Mouse (Mus musculus) forebrain, embryonic 16.5 days (tissue): Measurements from ENCODE around the gene Mettl24. TPM values are rescaled to one million over a fixed set of nuclear protein-coding genes. Genes with fewer than 3 reads are reported as not detected.

Experiments
- ATAC-seq: fragments of 200-750 bp; cut with Nextera tagmentation; 2 replicates; pipeline ENCODE4 v1.8.0; 2017; ENCODE audit warnings: mild to moderate bottlenecking, moderate library complexity
- H3K27ac ChIP-seq: fragments of 300-500 bp; sonication (generic); 2 replicates; pipeline ENCODE4 v1.5.1; 2014; ENCODE audit warnings: low read length, control low read depth
- H3K27me3 ChIP-seq: fragments of 300-500 bp; sonication (generic); replicated peaks from 2 replicates; pipeline ENCODE4 v1.6.1; 2014; ENCODE audit warnings: low read length; ENCODE audit not compliant: control insufficient read depth, insufficient read depth
- H3K36me3 ChIP-seq: fragments of 300-500 bp; sonication (generic); 2 replicates; pipeline ENCODE4 v1.6.1; 2014; ENCODE audit not compliant: control insufficient read depth, insufficient read depth
- H3K4me1 ChIP-seq: fragments of 300-500 bp; sonication (generic); replicated peaks from 2 replicates; pipeline ENCODE4 v1.6.1; 2014; ENCODE audit warnings: low read length; ENCODE audit not compliant: control insufficient read depth, insufficient read depth
- H3K4me2 ChIP-seq: fragments of 300-500 bp; sonication (generic); 2 replicates; pipeline ENCODE4 v1.6.1; 2014; ENCODE audit warnings: mild to moderate bottlenecking, low read length, control low read depth
- H3K4me3 ChIP-seq: fragments of 300-500 bp; sonication (generic); replicated peaks from 2 replicates; pipeline ENCODE4 v1.5.1; 2014; ENCODE audit warnings: mild to moderate bottlenecking, low read length, control low read depth
- H3K9ac ChIP-seq: fragments of 300-500 bp; sonication (generic); replicated peaks from 2 replicates; pipeline ENCODE4 v1.6.1; 2014; ENCODE audit warnings: low read depth, low read length, control low read depth
- H3K9me3 ChIP-seq: fragments of 300-500 bp; sonication (generic); 2 replicates; pipeline ENCODE4 v1.6.1; 2016; ENCODE audit warnings: low read length; ENCODE audit not compliant: control insufficient read depth
- WGBS: fragments of 180-500 bp; shearing (Covaris S2); extraction: QIAGEN DNeasy Blood & Tissue Kit; methylation state at CpG from one replicate; pipeline ENCODE4 v1.1.7; 2014; 5-methylcytosine and 5-hydroxymethylcytosine counted together
- polyA plus RNA-seq: library from polyadenylated mRNA; unstranded; fragments of >200 nt; fragmentation: Nextera tagmentation; extraction: Ambion mirVana; gene quantifications from 2 replicates; pipeline ENCODE4 v1.2.1, GENCODE M21; 2015

The Mettl24 gene
- polyA plus RNA-seq, 1 experiment from 2014 or later: 0.27 TPM

DNA sequence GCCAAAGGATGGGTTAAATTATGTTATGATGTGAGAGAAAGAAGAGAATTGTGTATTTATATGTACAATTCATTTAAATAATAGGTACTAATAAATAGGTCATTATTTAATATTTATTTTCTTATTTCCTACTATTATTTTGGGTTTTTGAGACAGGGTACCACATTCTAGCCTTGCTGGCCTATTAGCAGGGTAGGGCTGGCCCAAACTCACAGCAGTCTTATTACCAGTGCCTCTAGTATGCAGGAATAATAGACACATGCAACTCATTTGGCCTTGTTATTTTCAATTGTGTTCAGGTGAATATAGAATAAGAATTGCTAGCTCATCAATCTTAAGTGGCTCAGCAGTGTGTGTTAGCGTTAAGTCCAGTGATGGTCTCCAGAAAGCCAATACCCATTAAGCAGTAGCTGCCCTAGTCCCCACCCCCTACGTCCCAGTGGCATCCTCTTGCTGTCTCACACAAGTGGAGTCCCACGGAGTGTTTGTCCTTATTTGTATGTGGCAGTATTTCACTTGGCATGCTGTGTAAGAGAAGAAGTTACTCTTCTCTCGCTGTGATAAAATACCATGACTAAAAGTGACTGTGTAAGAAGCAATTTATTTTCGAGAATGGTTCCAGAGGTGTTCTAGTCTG lies 80.1 kb downstream of the Mettl24 start:
- Histone ChIP-seq H3K4me3 (no peak overlapping the region), H3K4me1 (peaks cover 17% of the 10 kb centered on the region), H3K27me3 (no peaks in the 10 kb centered on the region), H3K36me3 (no peaks in the 10 kb centered on the region), H3K4me2 (no peak overlapping the region), H3K9me3 (no peaks in the 10 kb centered on the region), H3K9ac (no peak overlapping the region), H3K27ac (peak overlapping the region; percentile 70)
- WGBS: 69% methylated on average over 5 of the region's 5 CpGs
- 0 out of 2 replicates have a peak, but pooled peaks have one; percentile 34 for ATAC-seq

DNA sequence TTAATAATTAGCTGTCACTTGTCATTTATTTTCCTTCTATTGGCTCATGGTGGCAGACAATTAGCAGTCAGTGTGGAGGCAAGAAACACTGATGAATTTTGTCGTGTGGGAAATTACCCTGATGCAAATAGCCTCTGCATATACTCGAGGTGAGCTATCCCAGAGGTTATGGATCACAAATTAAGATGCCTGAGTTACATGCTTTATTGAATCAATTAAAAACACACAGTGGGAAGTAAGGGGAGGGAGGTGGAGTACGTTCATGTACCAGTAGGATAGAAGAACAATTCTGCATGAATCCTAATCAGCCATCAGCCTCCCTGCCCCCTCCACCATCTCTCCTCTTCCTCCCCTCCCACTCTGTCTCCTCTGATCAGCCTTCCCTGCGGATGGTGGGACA lies 89.2 kb downstream of the Mettl24 start:
- H3K27me3 ChIP-seq: no peaks in the 10 kb centered on the region
- H3K4me2 ChIP-seq: no peak overlapping the region
- peak; percentile 31; the same call in 1 of the 2 replicates for ATAC-seq
- no peak overlapping the region for H3K9ac ChIP-seq
- H3K9me3 ChIP-seq: no peaks in the 10 kb centered on the region
- H3K27ac ChIP-seq: no peak overlapping the region
- 20% methylated on average over 4 of the region's 4 CpGs for WGBS
- no peaks in the 10 kb centered on the region for H3K4me1 ChIP-seq
- no peaks in the 10 kb centered on the region for H3K36me3 ChIP-seq
- H3K4me3 ChIP-seq: no peak overlapping the region

- Histone ChIP-seq H3K36me3 (no peaks in the 10 kb centered on the region), H3K9me3 (no peaks in the 10 kb centered on the region), H3K27me3 (no peaks in the 10 kb centered on the region), H3K4me2 (no peak overlapping the region), H3K4me3 (no peak overlapping the region), H3K4me1 (no peaks in the 10 kb centered on the region), H3K27ac (no peak overlapping the region), H3K9ac (no peak overlapping the region)
- 46% methylated on average over 11 of the region's 11 CpGs for WGBS
- ATAC-seq: peak; percentile 58; the same call in 1 of the 2 replicates
Measured at GRCm38 (mm10) chr10:40775151-40775550, 92.1 kb downstream of the Mettl24 start.

- no peak overlapping the region for H3K4me3 ChIP-seq
- no peak overlapping the region for H3K4me2 ChIP-seq
- no peaks in the 10 kb centered on the region for H3K36me3 ChIP-seq
- WGBS: 84% methylated on average over 4 of the region's 4 CpGs
- H3K9me3 ChIP-seq: no peaks in the 10 kb centered on the region
- H3K4me1 ChIP-seq: no peaks in the 10 kb centered on the region
- H3K27me3 ChIP-seq: no peaks in the 10 kb centered on the region
- H3K27ac ChIP-seq: peak overlapping the region; percentile 44; the same call in 1 of the 2 replicates
- H3K9ac ChIP-seq: no peak overlapping the region
- no peak for ATAC-seq
Measured at GRCm38 (mm10) chr10:40775655-40776054, 92.6 kb downstream of the Mettl24 start.

- WGBS: 80% methylated on average over 2 of the region's 2 CpGs
- no peak for ATAC-seq
Measured at GRCm38 (mm10) chr10:40777171-40777570, 94.1 kb downstream of the Mettl24 start.

GRCm38 (mm10) chr10:40778472-40778871 lies 95.4 kb downstream of the Mettl24 start:
- no peaks in the 10 kb centered on the region for H3K36me3 ChIP-seq
- WGBS: 59% methylated on average over 4 of the region's 4 CpGs
- H3K4me1 ChIP-seq: no peaks in the 10 kb centered on the region
- no peak for ATAC-seq
- no peak overlapping the region for H3K9ac ChIP-seq
- no peak overlapping the region for H3K27ac ChIP-seq
- no peak overlapping the region for H3K4me2 ChIP-seq
- no peak overlapping the region for H3K4me3 ChIP-seq
- H3K27me3 ChIP-seq: no peaks in the 10 kb centered on the region
- H3K9me3 ChIP-seq: no peaks in the 10 kb centered on the region

More at GRCm38 (mm10) chr10:40777171-40777570, 94.1 kb downstream of the Mettl24 start:
- no peak overlapping the region for H3K4me2 ChIP-seq
- H3K27ac ChIP-seq: no peak overlapping the region
- no peak overlapping the region for H3K4me3 ChIP-seq
- no peaks in the 10 kb centered on the region for H3K27me3 ChIP-seq
- no peaks in the 10 kb centered on the region for H3K9me3 ChIP-seq
- no peaks in the 10 kb centered on the region for H3K36me3 ChIP-seq
- no peak overlapping the region for H3K9ac ChIP-seq
- no peaks in the 10 kb centered on the region for H3K4me1 ChIP-seq

DNA sequence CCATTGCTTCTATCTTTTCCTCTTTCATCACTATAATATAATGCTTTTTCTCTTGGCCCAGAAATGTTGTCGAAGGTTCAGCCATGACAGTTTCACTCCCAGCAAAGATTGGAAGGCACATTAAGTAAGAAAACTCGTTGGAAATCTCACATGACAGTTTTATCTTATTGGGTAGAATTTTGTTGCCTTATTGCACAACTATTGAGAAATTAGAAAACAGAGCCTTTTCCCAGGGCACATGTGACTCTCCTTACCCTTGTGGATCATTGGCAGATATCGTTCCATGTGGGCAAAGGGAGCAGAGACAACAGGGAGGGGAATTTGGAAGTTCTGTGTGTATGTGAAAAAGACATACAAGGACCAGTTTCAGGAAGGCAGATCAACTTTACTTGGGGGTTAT lies 107.3 kb downstream of the Mettl24 start:
- Histone ChIP-seq H3K27me3 (no peaks in the 10 kb centered on the region), H3K4me2 (no peak overlapping the region), H3K4me1 (no peaks in the 10 kb centered on the region), H3K36me3 (no peaks in the 10 kb centered on the region), H3K4me3 (no peak overlapping the region), H3K9ac (no peak overlapping the region), H3K27ac (no peak overlapping the region), H3K9me3 (no peaks in the 10 kb centered on the region)
- WGBS: 79% methylated on average over 3 of the region's 3 CpGs
- ATAC-seq: no peak

DNA sequence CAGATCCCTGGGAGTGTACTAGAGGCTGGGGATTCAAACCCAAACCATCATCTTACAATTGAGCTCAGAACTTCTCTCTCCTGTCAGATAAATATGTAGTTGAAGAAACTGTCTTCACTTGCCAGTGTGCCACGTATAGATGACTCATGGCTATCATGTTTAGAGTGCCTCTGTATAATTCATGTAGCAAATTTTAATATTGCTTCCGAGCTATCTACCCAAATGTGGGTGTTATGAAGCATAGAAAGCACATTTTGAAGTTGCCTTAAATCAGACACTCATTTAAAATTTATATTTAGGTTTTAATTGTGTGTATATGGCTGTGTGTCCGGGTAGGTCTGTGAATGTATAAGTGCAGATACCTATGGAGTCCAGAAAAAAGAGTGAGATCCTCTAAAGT lies 109.0 kb downstream of the Mettl24 start:
- 81% methylated on average over 3 of the region's 3 CpGs for WGBS
- Histone ChIP-seq H3K27me3 (no peaks in the 10 kb centered on the region), H3K36me3 (no peaks in the 10 kb centered on the region), H3K27ac (no peak overlapping the region), H3K9me3 (no peaks in the 10 kb centered on the region), H3K4me1 (no peaks in the 10 kb centered on the region), H3K4me3 (no peak overlapping the region), H3K9ac (no peak overlapping the region), H3K4me2 (no peak overlapping the region)
- ATAC-seq: no peak

GRCm38 (mm10) chr10:40805221-40805620 lies 122.1 kb downstream of the Mettl24 start:
- Histone ChIP-seq H3K4me2 (no peak overlapping the region), H3K27me3 (no peaks in the 10 kb centered on the region), H3K36me3 (no peaks in the 10 kb centered on the region), H3K4me3 (no peak overlapping the region), H3K27ac (no peak overlapping the region), H3K9me3 (no peaks in the 10 kb centered on the region), H3K9ac (no peak overlapping the region), H3K4me1 (no peaks in the 10 kb centered on the region)
- no peak for ATAC-seq
- 39% methylated on average over 1 of the region's 1 CpGs for WGBS

- Histone ChIP-seq H3K4me1 (no peaks in the 10 kb centered on the region), H3K4me2 (no peak overlapping the region), H3K9me3 (no peaks in the 10 kb centered on the region), H3K4me3 (no peak overlapping the region), H3K9ac (no peak overlapping the region), H3K27me3 (no peaks in the 10 kb centered on the region), H3K36me3 (no peaks in the 10 kb centered on the region), H3K27ac (no peak overlapping the region)
- 95% methylated on average over 4 of the region's 4 CpGs for WGBS
- ATAC-seq: no peak
Measured at GRCm38 (mm10) chr10:40806221-40806620, 123.1 kb downstream of the Mettl24 start.
